Mouse (Mus musculus) megakaryocyte, embryonic 14.5 days (primary cell): Measurements from ENCODE around the gene Syvn1.

Experiments used
- FLI1 ChIP-seq: IDR thresholded peaks from 2 replicates; pipeline ENCODE4 v1.6.1; 2012; ENCODE audit warnings: low read length, inconsistent platforms, mixed read lengths
- GATA1 ChIP-seq: IDR thresholded peaks from 3 replicates; pipeline ENCODE4 v1.6.1; 2012; ENCODE audit warnings: mixed read lengths, low read length, inconsistent platforms, borderline replicate concordance

DNA sequence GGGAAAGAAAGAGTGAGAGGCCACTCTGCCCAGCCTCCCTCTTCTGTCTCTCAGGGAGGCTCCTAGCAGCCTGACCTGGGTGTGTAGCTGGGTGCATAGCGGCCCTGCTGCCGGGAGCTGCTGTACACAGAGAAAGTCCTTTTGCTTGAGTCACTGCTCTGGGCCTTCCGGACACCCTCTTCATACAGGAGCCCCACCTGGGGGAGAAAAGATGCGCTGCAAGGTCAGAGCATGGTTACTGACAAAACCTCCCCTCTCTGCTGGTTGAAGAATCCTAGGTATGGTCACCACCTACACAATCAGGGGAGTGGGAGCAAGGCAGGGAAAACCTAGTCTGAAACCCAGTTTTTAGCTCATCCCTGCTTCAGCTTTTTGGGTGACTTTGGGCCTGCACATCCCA is 22.6 kb downstream of the Syvn1 start:
- TF ChIP-seq GATA1: no peak
- no peak for TF ChIP-seq FLI1
